Mouse (Mus musculus) stomach, embryonic 16.5 days (tissue): Measurements from ENCODE around the gene Gm17324. TPM values are rescaled to one million over a fixed set of nuclear protein-coding genes. Genes with fewer than 3 reads are reported as not detected.
"Not testable (repeated sequence)": the region's sequence is repeated elsewhere in the genome, so short reads cannot be mapped to it uniquely, and the experiment has no call there.

ENCODE experiments used
- ATAC-seq: fragments of 200-750 bp; cut with Nextera tagmentation; 2 replicates; pipeline ENCODE4 v1.8.0; 2017; ENCODE audit warnings: moderate number of reproducible peaks, moderate TSS enrichment; ENCODE audit not compliant: insufficient read depth, low FRiP score
- H3K27ac ChIP-seq: fragments of 300-500 bp; sonication (generic); 2 replicates; pipeline ENCODE4 v1.5.1; 2014; ENCODE audit warnings: low read length
- H3K27me3 ChIP-seq: fragments of 300-500 bp; sonication (generic); 2 replicates; pipeline ENCODE4 v1.6.1; 2014; ENCODE audit warnings: low read length, control low read depth, mixed read lengths; ENCODE audit not compliant: control insufficient read depth, insufficient read depth
- H3K36me3 ChIP-seq: fragments of 300-500 bp; sonication (generic); 2 replicates; pipeline ENCODE4 v1.6.1; 2014; ENCODE audit warnings: low read length; ENCODE audit not compliant: control insufficient read depth, insufficient read depth
- H3K4me1 ChIP-seq: fragments of 300-500 bp; sonication (generic); 2 replicates; pipeline ENCODE4 v1.6.1; 2014; ENCODE audit warnings: low read length, control low read depth, mixed read lengths; ENCODE audit not compliant: control insufficient read depth, insufficient read depth
- H3K4me2 ChIP-seq: fragments of 300-500 bp; sonication (generic); 2 replicates; pipeline ENCODE4 v1.6.1; 2014; ENCODE audit warnings: low read depth, low read length, mixed read lengths
- H3K4me3 ChIP-seq: fragments of 300-500 bp; sonication (generic); replicated peaks from 2 replicates; pipeline ENCODE4 v1.5.1; 2014; ENCODE audit warnings: mild to moderate bottlenecking, low read length
- H3K9ac ChIP-seq: fragments of 300-500 bp; sonication (generic); 2 replicates; pipeline ENCODE4 v1.6.1; 2014; ENCODE audit warnings: low read length
- H3K9me3 ChIP-seq: fragments of 300-500 bp; sonication (generic); replicated peaks from 2 replicates; pipeline ENCODE4 v1.6.1; 2016; ENCODE audit warnings: low read length, control low read depth; ENCODE audit not compliant: control insufficient read depth
- WGBS: fragments of 180-500 bp; shearing (Covaris S2); extraction: QIAGEN DNeasy Blood & Tissue Kit; methylation state at CpG from one replicate; pipeline ENCODE4 v1.1.7; 2014; 5-methylcytosine and 5-hydroxymethylcytosine counted together
- polyA plus RNA-seq: library from polyadenylated mRNA; unstranded; fragments of >200 nt; fragmentation: Nextera tagmentation; extraction: Ambion mirVana; gene quantifications from 2 replicates; pipeline ENCODE4 v1.2.1, GENCODE M21; 2015

Gm17324 gene
- polyA plus RNA-seq, 1 experiment from 2014 or later = 0.62 TPM

DNA sequence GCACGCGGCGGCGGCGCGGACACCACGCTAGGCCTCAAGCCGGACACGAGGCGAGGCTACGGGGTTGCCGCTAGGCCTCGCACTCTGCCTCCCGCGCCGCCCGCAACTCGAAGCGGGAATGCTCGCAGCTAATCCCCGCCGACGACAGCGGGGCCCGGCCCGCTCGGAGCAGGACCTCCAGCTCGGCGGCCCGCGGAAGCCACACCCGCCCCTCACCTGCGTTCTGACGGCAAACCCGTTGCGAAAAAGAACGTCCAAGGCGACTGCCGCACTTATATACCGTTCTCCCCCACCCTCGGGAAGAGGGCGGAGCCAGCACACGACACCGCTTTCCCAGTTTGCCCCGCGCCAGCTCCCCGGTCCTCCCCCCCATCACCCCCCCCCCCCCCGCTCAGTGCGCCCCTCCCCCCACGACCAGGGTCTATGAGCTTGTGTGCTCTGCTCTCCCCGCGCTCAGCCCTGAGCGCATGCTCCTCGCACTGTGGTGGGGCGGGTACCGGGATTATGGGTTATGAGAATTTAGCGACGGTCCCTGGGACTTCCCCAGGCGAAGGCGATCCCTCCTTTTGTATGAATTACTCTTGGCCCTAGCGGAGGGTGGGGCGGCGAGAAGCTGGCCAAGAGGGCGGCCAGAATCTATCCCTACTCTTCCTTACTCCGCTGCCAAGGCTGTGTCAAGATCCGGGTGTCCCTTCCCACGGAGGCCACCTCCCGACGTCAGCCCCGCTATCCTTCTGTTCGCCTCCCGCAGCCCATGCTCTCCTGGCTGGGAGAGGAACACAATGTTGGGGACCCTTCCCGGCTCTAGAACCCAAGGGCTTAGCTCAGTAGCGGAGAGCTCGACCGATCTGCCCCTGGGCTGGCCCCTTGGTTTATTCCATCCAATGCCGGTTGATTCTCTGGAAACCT lies 33.1 kb upstream of the Gm17324 start:
- H3K4me3 ChIP-seq = peak overlapping the region; percentile 84
- under 1% methylated on average over 73 of the region's 77 CpGs for WGBS
- H3K4me2 ChIP-seq = peak overlapping the region; percentile 64
- no peaks in the 10 kb centered on the region for H3K9me3 ChIP-seq
- H3K9ac ChIP-seq = peak overlapping the region; percentile 99
- no peaks in the 10 kb centered on the region for H3K27me3 ChIP-seq
- peak; percentile 98 for ATAC-seq
- H3K36me3 ChIP-seq = peaks cover 16% of the 10 kb centered on the region
- peak overlapping the region; percentile 99 for H3K27ac ChIP-seq
- peaks cover 8% of the 10 kb centered on the region for H3K4me1 ChIP-seq

DNA sequence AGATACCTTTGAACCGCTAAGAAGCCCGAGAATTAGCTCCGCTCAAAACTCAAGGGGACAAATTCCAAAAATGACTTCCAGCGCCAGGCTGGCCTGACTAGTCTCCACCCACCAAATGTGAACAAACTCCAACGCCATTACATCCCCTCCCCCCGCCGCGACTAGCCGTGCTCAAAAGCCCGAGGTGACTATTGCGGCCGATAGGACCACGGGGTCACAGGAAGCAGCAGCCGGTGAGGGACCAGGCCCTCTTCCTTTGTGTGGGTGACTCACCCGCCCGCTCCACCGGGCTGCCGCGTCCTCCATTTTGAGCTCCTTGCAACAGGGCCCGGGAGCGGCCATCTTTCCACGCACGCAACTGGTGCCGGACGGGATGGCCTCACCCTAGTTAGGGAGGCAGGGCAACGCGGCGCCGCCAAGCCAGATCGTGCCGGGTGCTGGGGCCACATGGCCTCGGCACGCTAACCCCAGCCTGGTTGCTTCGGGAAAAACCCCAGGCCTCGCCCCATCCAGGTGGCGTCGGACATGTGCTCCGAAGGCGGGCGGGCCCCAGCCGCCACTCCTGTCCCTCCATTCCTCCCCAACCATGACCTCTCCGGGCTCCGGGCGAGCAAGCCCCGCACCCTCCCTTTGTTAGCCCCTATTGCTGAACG lies 32.2 kb upstream of the Gm17324 start:
- Histone ChIP-seq H3K9ac (peak overlapping the region; percentile 99), H3K9me3 (no peaks in the 10 kb centered on the region), H3K4me2 (peak overlapping the region; percentile 64), H3K4me3 (peak overlapping the region; percentile 84), H3K27me3 (no peaks in the 10 kb centered on the region), H3K4me1 (peaks cover 8% of the 10 kb centered on the region), H3K27ac (peak overlapping the region; percentile 97), H3K36me3 (peaks cover 16% of the 10 kb centered on the region)
- ATAC-seq = peak; percentile 11; the same call in 1 of the 2 replicates
- under 1% methylated on average over 46 of the region's 46 CpGs for WGBS

- not testable (repeated sequence) for ATAC-seq, H3K9me3 ChIP-seq, H3K4me1 ChIP-seq, H3K27me3 ChIP-seq
- H3K36me3 ChIP-seq = peaks cover 16% of the 10 kb centered on the region
- peak overlapping the region; percentile 99 for H3K9ac ChIP-seq
- H3K4me3 ChIP-seq = peak overlapping the region; percentile 84
- H3K4me2 ChIP-seq = peak overlapping the region; percentile 64
- peak overlapping the region; percentile 97 for H3K27ac ChIP-seq
- under 1% methylated on average over 13 of the region's 13 CpGs for WGBS
Observed at GRCm38 (mm10) chr9:78480227-78480626, 31.6 kb upstream of the Gm17324 start.

GRCm38 (mm10) chr9:78479308-78479707 lies 30.7 kb upstream of the Gm17324 start:
- not testable (repeated sequence) for ATAC-seq, H3K9me3 ChIP-seq, H3K27ac ChIP-seq, H3K27me3 ChIP-seq, H3K4me1 ChIP-seq
- Histone ChIP-seq H3K4me2 (peak overlapping the region; percentile 64), H3K36me3 (peaks cover 16% of the 10 kb centered on the region), H3K9ac (peak overlapping the region; percentile 54), H3K4me3 (peak overlapping the region; percentile 84)
- WGBS = 26% methylated on average over 8 of the region's 8 CpGs

- not testable (repeated sequence) for H3K9ac ChIP-seq, H3K27me3 ChIP-seq, H3K9me3 ChIP-seq, ATAC-seq, H3K4me1 ChIP-seq, H3K4me3 ChIP-seq, H3K27ac ChIP-seq, H3K4me2 ChIP-seq
- 49% methylated on average over 1 of the region's 1 CpGs for WGBS
- H3K36me3 ChIP-seq = peaks cover 19% of the 10 kb centered on the region
Observed at GRCm38 (mm10) chr9:78478009-78478605, 29.5 kb upstream of the Gm17324 start.

GRCm38 (mm10) chr9:78477021-78477551 lies 28.5 kb upstream of the Gm17324 start:
- Histone ChIP-seq H3K27me3 (no peaks in the 10 kb centered on the region), H3K4me3 (no peak overlapping the region), H3K4me1 (peaks cover 3% of the 10 kb centered on the region; the same call in 1 of the 2 replicates), H3K27ac (peak overlapping the region; percentile 5; the same call in 1 of the 2 replicates), H3K9me3 (no peaks in the 10 kb centered on the region), H3K4me2 (no peak overlapping the region), H3K36me3 (peaks cover 19% of the 10 kb centered on the region), H3K9ac (no peak overlapping the region)
- 9% methylated on average over 5 of the region's 5 CpGs for WGBS
- no peak for ATAC-seq

- WGBS = 35% methylated on average over 1 of the region's 1 CpGs
- no peak for ATAC-seq
- Histone ChIP-seq H3K36me3 (peaks cover 19% of the 10 kb centered on the region), H3K4me2 (no peak overlapping the region), H3K9me3 (no peaks in the 10 kb centered on the region), H3K27me3 (no peaks in the 10 kb centered on the region), H3K4me3 (no peak overlapping the region), H3K27ac (no peak overlapping the region), H3K4me1 (peaks cover 3% of the 10 kb centered on the region; the same call in 1 of the 2 replicates), H3K9ac (no peak overlapping the region)
Observed at GRCm38 (mm10) chr9:78476531-78477020, 28.0 kb upstream of the Gm17324 start.

GRCm38 (mm10) chr9:78475873-78476272 lies 27.3 kb upstream of the Gm17324 start:
- WGBS = 76% methylated on average over 4 of the region's 4 CpGs
- H3K36me3 ChIP-seq = peaks cover 19% of the 10 kb centered on the region
- no peak overlapping the region for H3K4me2 ChIP-seq
- H3K27ac ChIP-seq = no peak overlapping the region
- H3K4me3 ChIP-seq = no peak overlapping the region
- no peaks in the 10 kb centered on the region for H3K9me3 ChIP-seq
- H3K4me1 ChIP-seq = peaks cover 3% of the 10 kb centered on the region; the same call in 1 of the 2 replicates
- no peak for ATAC-seq
- no peak overlapping the region for H3K9ac ChIP-seq
- no peaks in the 10 kb centered on the region for H3K27me3 ChIP-seq
